Mouse (Mus musculus) embryo, embryonic 10.5 days (tissue): ENCODE measurements around the gene Nfatc3.
A peak's percentile ranks its signal among the peaks of the same experiment; 100 is the strongest.

ENCODE experiments used
- DNase-seq: peaks from one replicate; pipeline ENCODE4 v3.0.0-alpha.2; 2015; ENCODE audit warnings: low spot score

Gene Nfatc3

DNA sequence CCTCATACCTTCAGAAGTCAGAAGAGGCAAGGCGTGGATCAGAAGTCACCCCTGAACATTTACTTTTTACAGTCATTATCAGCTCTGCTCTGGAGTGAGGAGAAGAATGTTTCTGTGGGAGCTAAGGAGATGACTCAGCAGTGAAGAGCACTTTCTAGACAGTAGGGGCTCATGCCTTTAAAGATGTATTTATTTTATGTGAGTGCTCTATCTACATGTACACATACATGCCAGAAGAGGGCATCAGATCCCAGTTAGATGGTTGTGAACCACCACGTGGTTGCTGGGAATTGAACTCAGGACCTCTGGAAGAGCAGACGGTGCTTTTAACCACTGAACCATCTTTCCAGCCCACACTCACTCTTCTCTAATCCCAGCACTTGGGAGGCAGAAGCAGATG lies 68.4 kb downstream of the Nfatc3 start:
- DNase-seq: no peak

DNA sequence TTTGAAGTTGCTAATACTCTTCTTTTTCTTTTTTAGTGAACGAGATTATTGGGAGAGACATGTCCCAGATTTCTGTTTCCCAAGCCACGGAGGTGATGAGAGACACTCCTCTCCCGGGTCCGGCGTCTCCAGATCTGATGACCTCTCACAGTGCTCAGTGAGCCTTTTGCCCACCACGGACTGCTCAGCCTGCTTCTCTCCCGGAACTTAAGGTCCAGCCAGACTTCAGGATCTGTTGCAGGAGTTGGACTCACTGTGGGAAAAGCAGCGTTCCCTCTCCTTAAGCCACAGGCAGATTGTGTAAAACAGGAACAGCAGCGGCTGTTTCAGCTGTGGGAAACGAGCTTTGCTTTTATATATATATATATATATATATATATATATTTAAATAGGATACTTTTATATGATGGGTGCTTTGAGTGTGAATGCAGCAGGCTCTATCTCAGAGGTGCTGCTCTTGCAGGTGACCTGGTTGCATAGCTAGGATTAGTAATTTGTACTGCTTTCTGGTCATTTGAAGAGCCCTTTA lies 69.3 kb downstream of the Nfatc3 start:
- DNase-seq: no peak

DNA sequence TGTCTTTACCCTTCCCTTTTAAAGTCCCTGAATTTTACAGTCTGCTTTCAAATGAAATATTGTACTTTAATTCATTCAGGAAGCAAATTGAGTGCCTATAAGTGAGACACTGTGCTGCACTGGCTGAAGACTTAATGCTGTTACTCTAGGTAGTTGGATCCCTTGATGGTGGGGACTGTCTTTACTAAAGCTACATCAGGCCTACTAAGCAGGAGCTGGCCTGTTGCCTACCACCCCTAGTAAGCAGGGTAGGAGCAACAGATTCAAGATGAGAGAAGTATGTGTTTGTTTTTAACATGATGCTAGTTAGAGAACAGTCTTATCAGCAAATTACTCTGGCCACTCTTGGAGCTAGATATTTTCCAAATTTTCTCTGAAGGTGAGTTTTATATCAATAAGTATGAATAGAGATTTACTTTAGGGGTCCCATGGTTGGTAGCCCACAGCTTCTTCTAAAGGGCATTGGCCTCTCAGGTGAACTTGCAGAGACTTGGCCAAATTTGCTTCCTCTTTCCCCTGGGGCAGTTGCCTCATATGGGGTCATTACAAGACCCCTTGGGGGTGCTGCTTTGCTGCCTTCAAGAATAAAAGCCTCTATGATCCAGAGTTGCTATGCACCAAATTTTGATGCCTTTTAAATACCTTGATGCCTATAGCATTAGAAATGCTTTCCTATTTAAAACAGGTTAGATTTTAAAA lies 70.7 kb downstream of the Nfatc3 start:
- DNase-seq: no peak

DNA sequence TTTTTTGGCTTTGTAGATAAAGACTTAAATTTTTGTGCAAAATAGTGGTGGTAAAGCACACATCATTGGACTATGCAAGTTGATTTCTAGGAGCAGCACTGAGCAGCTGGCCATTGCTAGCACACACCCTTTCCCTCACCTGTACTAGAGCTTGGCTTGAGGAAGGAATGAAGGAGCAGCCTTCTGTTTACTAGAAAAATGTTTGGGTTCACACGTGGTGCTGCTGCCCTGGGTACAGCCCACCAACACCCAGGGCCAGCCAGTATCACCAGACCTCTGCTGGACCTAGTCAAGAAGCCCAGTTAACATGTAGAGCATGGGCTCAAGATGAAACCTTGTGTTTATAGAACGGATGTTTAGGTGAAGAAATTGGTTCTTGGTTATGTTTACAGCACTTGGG lies 71.4 kb downstream of the Nfatc3 start:
- DNase-seq: no peak

DNA sequence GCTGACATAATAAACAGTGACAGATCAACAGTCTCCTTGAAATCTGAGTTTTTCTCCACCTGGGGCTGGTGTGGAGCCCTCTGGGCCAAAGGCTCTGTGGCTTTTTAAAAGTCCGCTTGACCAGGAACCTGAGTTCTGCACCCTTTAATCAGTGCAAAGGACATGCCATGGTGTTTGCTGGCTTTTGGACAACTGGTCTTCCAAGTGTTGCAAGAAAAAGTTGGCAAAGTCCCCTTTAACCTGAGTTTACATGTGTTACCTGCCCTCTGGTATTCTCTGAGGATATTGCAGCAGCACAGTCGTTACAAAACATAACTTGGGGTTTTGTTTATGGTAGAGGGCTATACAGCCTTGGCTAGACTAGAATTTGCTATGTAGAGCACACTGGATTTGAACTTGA lies 71.9 kb downstream of the Nfatc3 start:
- DNase-seq: no peak

DNA sequence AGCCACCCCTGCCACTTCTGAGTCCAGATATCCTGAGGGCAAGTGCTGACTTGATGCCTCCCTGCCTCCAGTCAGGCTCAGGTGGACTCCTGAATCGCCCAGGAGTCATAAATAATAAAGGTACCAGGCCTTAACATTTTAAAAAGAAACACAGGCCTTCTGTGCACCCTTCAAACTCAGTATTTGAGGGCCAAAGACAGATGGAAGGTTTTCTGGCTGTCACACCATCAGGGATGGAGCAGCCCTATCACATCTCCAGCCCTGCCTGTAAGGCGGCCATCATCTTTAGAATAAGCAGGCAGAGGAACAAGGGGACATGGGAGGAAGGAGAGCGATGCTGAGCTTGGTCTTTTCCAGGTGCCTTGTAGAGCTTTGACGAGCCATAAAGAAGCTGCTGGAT lies 72.4 kb downstream of the Nfatc3 start:
- no peak for DNase-seq

DNA sequence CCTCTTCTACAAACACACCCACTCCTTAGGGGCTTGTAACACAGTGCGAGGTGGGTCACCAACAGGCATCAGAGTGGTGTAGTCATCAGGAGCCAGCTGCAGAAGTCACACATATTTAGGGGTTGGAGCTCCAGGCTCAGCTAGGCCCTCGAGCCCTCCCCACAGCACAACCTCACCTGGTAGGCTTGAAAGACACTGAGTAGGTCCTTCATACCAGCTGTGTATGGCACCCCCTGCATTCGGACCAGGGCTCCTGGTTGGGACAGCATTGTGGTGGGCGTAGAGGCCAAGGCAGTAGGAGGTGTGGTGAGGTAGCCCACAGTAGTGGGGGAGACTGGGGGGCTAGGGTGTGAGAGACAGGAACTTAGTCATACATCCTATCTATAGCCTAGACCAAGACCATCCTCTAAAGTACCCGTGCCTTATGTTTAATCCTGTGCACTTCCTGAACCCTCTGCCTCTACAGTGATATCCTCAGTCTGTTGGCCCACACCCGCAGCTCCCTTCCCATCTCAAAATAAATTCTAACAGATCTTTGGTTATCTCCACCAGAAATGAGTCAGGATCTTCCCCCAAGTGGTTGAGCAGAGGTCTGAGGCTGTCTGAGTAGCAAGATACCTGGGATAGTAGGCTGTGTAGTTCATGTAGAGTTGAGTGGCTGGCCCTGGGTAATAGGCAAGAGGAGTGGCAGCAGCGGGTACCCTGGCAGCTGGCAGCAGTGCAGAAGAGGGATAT lies 73.0 kb downstream of the Nfatc3 start:
- no peak for DNase-seq

DNA sequence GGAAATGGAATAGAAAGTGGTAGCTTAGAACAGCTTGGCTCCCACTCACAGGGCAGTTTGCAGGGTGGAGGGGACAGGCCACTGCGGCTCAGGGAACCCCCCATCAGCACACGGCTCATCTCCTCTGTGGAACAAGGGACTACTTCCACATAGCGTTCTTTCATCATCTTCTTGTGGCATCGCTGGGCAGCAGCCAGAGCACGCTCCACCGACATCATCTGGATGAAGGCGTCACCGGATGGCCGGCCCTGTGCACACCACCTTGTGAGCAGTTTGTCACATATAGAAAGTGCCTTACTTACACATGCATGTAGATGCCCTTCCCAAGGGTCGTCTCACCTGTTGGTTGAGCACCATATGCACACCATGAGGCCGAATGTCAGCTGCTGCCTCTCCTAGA lies 73.7 kb downstream of the Nfatc3 start:
- no peak for DNase-seq

DNA sequence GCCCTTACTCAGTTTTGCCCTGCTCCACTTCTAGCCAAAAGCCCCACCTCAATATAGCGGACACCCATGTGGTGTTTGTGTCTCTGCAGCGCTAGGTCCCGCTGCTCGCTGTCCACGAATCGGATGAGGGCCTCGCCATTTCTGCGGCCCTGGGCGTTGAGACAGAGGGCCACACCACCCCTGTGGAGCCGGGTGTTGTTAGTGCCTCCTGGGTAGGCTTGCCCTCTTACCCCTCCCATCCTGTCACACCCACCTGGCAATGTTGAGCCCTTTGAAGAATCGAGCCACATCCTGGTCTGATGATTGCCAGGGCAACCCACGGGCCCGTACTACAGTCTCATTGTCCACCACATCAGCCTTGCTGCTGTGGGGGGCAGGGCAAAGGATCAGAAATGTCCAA lies 74.9 kb downstream of the Nfatc3 start:
- DNase-seq: no peak

DNA sequence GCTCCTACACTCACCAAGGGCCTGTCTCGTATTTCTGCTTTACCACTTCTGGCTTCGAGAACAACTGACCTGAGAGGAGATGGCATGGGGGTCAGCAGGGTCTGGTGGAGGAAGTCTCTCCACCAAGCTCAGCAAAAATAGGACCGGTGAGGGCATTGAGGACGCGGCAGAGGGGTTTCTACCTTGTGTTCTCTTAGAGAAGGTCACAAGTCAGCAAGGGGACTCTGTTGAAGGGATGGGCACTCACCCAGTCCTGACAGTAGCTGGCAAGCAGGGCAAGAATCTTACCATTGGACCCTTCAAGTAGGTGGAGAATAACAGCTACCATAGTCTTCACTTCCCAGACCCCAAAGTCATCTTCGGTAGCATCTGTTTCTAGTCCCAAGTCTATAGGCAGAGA lies 75.3 kb downstream of the Nfatc3 start:
- DNase-seq: no peak

DNA sequence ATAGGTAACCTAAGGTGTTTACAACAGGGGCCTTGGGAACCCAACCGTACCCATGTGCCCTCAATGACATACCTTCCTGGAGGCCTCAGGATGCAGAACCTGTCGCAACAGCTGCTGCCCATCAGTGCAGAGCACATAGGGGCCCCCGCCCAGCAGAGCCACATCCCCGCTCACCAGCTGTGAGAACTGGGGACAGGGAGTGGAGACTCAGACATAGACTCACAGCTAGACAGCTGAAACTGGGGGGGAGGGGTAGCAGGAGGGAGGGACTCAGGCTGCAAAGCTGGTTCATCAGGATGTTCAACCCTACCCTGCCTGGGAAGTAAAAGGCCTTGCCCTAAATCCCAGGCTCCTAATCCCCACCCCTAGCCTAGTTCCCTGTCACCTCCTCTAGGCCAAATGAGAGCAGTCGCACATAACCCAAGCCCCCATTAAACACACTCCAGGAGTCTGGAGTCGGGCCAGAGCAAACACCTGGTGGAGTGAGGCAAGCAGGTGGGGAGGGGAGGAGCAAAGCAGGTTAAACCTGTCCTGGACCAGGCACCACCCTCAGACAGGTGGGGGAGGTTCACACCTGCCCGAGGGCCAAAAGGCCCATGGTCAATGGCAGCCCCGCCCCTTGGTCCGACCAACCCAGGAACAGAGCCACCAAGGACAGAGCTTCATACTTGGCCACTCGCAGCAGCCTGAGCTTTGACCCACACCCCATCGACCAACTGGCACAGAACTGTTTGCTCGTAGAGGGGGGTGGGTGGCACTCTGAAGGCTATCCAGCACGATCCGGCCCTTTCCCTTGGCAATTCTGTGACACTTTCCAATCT lies 76.3 kb downstream of the Nfatc3 start:
- DNase-seq: peak; percentile 17

DNA sequence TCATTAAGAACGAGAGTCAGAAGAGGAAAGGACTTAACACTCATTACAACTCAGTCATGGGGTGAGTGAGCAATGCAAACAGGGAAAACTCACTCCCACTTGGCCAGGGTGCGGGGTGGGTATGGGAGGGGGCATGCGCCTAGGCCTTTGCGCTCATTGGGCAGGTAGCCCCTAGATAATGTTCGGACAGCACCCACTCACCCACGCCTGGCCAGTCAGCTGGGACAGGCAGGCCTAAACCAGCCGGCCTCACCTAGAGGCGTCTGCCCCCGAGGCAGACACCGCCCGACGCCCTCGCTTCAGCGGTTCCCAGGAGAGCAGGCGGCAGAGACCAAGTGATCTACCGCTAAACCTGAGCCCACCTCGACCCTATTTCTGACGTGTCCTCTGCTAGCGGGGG lies 77.0 kb downstream of the Nfatc3 start:
- DNase-seq: no peak

DNA sequence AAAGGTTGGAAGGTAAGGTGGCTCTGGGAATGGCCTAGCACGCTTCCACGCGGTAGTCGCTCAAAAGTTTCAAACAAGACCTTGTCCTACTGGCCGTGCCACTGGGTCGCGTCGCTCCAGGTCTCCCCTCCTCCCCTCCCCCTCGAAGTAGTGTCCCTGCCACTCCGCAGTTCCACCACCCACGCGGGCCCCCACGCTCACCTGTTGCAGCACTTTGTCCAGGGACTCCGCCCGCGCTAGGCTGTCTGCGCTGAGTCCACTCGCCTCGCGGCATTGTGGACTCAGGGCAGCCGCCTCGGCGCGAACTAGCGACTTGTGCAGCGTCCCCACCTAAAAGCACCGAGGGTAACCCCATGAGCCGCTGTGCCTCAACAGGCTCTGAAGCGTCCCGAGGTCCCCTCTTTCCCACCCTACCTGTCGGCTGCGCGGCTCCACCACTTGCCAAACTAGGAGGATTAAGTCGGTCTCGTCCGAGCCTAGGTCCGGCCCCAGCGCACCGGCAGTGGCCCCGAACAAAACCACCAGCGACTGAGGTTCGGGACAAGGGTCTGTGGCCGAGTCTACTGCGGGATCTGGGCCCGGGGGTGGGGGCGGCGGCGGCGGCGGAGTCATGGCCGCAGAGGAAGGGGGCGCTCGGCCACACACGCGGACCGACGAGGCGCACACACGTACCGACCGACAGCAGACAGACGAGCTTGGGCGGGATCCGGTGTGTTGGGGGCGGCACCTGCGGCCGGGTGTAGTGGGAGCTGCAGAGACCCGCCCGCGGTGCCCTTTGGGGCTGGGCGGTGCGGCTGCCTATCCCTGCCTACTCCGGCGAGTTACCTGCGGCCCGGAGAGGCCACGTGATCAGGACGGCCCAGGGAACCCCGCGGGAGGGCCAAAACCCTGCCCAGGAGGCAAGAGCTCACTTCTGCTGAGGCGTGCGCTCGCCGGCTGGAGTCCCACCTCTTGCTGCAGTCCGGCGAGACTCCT lies 77.8 kb downstream of the Nfatc3 start, which contains the start of gene Esrp2:
Esrp2 (minus strand) TSS at position 819 of the 975 bp plus-strand sequence.
- peak; percentile 26 for DNase-seq

DNA sequence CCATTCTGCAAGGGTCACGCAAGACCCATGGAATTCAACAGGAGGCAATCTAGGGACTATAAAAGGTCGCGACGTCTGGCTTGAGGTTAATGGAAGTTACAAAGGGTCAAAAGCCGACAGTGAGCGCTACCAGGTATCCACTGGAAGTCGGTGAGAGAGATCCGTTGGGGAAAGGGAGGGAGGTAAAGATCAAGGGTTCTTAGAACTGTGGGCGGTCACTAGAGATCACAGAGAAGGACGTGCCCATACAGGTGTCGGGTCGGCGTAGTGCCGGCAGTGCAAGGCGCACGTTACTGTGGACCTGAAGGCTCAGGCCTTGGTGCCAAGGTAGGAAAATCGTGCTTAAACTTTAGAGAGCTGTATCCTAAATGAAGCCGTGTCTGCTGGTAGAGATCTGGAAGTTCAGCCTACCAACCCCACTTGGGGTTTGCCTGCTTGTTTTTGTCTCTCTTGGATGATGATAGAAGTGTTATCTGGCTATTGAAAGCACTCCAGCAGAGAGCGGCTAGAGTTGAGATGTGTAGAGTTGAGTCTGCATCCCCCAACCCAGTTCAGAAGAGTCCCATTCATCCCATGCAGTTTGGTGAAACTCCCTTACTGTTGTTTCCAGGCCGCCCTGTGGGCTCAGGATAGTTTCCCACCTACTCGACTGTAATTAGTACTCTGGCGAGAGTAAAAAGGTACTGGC lies 78.7 kb downstream of the Nfatc3 start:
- DNase-seq: peak; percentile 29

DNA sequence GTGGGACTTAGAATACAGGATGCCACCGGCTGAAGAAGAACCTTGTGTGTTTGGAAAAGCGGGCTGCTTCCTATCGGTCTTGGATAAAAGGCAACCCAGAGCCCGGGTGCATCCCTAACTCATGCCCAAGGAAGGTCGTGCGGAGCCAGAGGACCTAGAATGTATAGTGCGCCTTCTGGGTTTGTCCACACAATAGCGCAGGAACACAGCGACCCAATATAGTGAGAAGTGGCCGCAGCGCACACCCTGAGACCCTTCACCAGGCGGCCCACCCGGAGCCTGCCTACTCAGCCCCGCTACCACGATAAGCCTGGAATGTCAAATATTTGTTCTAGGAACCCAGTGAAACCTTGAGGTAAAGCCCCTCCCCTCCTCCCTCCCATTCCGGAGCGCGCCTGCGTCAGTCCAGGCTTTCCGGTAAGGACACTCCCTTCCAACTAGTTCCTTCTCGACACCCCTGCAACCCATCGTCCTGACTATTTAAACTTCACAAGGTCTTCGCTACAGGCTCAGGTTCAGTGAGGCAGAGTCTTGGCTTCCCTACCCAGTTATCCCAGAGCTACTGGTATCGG lies 79.4 kb downstream of the Nfatc3 start:
- peak; percentile 82 for DNase-seq

DNA sequence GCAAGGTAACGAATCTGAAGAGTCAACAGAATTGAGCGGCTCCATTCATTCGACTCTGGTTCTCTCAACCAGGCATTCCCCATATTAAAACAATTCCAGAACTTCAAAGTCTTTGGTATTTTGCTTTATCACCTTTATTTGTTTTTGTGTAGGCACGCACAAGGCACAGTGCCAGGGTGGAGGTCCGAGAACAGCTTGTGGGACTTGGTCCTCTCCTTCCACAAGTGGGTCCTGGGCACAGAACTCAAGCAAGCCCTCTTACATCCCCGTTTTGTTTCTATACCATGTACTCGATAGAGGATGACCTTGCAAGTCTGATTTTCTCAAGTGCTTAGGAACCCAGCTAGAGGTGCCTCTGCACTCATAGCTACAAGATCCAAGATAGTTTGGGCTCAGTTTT lies 80.0 kb downstream of the Nfatc3 start:
- DNase-seq: peak; percentile 9

DNA sequence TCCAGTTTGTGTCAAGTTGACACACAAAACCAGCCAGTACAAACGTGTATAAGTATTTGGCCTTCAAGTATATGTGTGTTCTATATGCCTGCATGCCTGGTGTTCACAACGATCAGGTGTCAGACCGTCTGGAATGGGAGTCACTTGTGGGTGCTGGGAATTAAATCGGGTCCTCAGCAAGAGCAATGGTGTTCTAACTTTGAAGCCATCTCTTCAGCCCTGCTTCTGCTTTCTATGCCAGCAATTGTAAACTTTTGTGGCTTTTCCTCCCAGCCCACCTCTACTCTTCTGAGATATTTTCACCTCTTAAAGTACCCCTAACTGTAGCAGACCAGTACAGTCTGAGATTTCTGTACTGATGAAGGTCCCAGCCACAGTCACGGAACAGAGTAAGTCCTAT lies 81.6 kb downstream of the Nfatc3 start:
- no peak for DNase-seq

DNA sequence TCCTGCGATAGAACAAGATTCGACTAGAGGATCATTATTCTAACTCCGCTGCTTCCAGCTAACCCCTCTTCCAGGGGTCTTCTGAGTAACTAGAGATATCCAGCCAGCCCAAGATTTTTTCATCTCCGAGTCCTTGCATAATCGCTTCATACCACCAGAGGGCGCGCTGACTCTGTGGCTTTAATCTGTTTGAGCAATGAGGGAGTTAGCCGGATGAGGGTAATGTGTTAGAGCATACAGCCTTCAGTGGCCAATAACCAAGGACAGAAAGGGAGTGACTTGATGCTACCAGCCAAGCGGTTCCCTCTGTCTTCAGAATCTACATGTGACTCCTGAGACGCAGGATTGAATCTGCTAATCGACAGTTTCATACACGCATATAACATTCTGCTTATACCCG lies 82.1 kb downstream of the Nfatc3 start:
- peak; percentile 95 for DNase-seq

DNA sequence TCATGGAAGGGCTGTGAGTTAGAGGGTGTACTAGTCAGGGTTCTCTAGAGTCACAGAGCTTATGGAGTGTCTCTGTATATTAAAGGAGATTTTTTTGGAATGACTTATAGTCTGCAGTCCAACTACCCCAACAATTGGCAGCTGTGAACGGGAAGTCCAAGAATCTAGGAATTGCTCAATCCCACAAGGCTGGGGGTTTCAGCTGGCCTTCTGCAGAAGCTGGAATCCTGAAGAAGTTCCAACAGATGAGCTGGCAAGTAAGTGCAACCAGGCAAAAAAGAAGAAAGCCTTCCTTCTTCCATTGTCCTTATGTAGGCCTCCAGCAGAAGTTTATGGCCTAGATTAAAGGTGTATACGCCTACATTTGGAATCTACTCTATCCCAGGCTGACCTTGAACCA lies 86.7 kb downstream of the Nfatc3 start:
- DNase-seq: no peak

DNA sequence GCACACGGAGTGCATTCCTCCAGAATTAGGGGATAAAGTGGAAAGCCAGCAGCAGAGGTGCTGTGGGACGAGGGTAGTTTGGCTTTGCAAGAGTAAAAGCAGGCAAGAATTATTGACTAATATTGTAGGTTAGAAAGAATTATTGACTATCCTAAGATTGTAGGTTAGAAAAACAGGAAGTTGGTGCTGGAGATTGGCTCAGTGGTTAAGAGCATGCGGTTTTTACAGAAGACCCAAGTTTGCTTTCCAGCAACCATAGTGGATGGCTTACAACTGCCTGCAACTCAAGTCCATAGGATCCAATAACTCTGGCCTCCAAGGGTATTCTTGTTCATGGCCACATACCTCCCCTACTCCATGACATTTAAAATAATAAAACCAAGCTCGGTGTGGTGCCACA lies 87.4 kb downstream of the Nfatc3 start:
- DNase-seq: no peak
